Mouse (Mus musculus) heart, postnatal 0 days (tissue): ENCODE results near the gene March1.

Experiments
- CTCF ChIP-seq: IDR thresholded peaks from 2 replicates; pipeline ENCODE4 v1.5.1; 2016; ENCODE audit warnings: antibody characterized with exemption, control low read depth, low read depth
- EP300 ChIP-seq: IDR thresholded peaks from 2 replicates; pipeline ENCODE4 v1.6.1; 2016; ENCODE audit warnings: antibody characterized with exemption, low read depth

GRCm38 (mm10) chr8:65661885-65662284 lies 44.2 kb downstream of the March1 start:
- TF ChIP-seq CTCF (no peak), EP300 (no peak)
